Mouse (Mus musculus) bone marrow macrophage, adult 2 months (primary cell): Measurements from ENCODE around the gene Dscaml1.

Experiments used
- CTCF ChIP-seq: IDR thresholded peaks from 2 replicates; pipeline ENCODE4 v1.5.1; 2012; ENCODE audit warnings: low read depth, mild to moderate bottlenecking, low read length, moderate library complexity
- POLR2A ChIP-seq: IDR thresholded peaks from 2 replicates; pipeline ENCODE4 v1.6.1; 2012; ENCODE audit warnings: mild to moderate bottlenecking, low read depth, low read length, borderline replicate concordance

DNA sequence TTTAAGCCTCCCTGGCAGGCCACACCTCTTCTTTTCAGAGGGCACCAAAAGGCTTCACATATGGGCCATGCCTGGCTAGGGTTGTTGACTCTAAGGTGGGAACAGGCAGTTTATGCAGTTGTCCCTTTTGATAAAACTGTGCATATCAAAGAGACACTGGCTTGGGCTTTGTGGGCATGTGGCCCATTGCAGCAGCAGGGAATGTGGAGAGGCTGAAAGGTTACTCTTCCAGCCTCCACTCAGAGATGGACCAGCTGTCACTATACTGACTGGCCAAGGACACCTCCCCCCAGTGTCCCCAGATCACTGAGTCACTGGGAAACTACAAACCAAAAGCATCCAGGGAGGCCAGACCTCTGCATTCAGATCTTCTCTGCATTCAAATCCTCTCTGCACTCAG is 180.9 kb downstream of the Dscaml1 start:
- TF ChIP-seq POLR2A (no peak), CTCF (no peak)
